Comparison of ENCODE assay signal across 8 mouse cellular contexts in genomic region chr11:52086204-52086864, GRCm38 (mm10). TPM values are rescaled to one million over a fixed set of nuclear protein-coding genes. Genes with fewer than 3 reads are reported as not detected.
DNase-seq lines count a peak whose midpoint lies in the region; ATAC-seq and TF ChIP-seq lines count a peak whose summit lies in the region.

No protein-coding gene starts in this region.

- H3K27me3 ChIP-seq in lung, embryonic 16.5 days (ENCODE audit: control insufficient read depth, insufficient read depth, low read depth, low read length) = no peaks in the 10 kb centered on the region
- H3K27me3 ChIP-seq in heart, embryonic 13.5 days (replicated peaks) = no peaks in the 10 kb centered on the region
- no peaks in the 10 kb centered on the region for H3K27me3 ChIP-seq in liver, embryonic 11.5 days (replicated peaks; ENCODE audit: control insufficient read depth, insufficient read depth, low read length)

- no peak for TF ChIP-seq POLR2A in lung, adult 2 months (IDR thresholded peaks at IDR 0.05; ENCODE audit: borderline replicate concordance, extremely low read depth, low read depth, low read length)

- DNase-seq in lung, adult 2 months = no peak
- peak; percentile 33 to 40 for DNase-seq in left cerebral cortex, adult 2 months (ENCODE audit: extremely low spot score in 1 of 2, low spot score in 2 of 2)
- peak; percentile 35 for DNase-seq in right cerebral cortex, postnatal 14 days
- no peak for DNase-seq in liver, embryonic 11.5 days (ENCODE audit: low spot score)
- no peak for DNase-seq in retina, postnatal 1 day
- DNase-seq in kidney, postnatal 14 days = no peak

- H3K27ac ChIP-seq in lung, embryonic 16.5 days (ENCODE audit: low read length) = peak overlapping the region; percentile 58
- peak overlapping the region; percentile 88 for H3K27ac ChIP-seq in heart, embryonic 13.5 days (replicated peaks)
- H3K27ac ChIP-seq in left cerebral cortex, adult 2 months = peak overlapping the region; percentile 87
- no peak overlapping the region for H3K27ac ChIP-seq in liver, embryonic 11.5 days (ENCODE audit: low read depth, low read length)

- no peak overlapping the region for H3K4me2 ChIP-seq in lung, embryonic 16.5 days (ENCODE audit: low read depth, low read length)
- H3K4me2 ChIP-seq in heart, embryonic 13.5 days = peak overlapping the region; percentile 49
- H3K4me2 ChIP-seq in liver, embryonic 11.5 days = no peak overlapping the region

- ATAC-seq in lung, embryonic 16.5 days (ENCODE audit: low read depth) = peak; percentile 62; the same call in 1 of the 2 replicates
- ATAC-seq in heart, embryonic 13.5 days (ENCODE audit: extremely low read depth, insufficient number of reproducible peaks, low FRiP score, low TSS enrichment) = no peak
- no peak for ATAC-seq in liver, embryonic 11.5 days (replicated peaks; ENCODE audit: low FRiP score)

- 19% methylated on average over 9 of the region's 9 CpGs for WGBS in lung, embryonic 16.5 days
- 33% methylated on average over 9 of the region's 9 CpGs for WGBS in lung, adult 2 months
- 31% methylated on average over 9 of the region's 9 CpGs for WGBS in heart, embryonic 13.5 days
- WGBS in liver, embryonic 11.5 days = 62% methylated on average over 9 of the region's 9 CpGs

- no peaks in the 10 kb centered on the region for H3K36me3 ChIP-seq in lung, embryonic 16.5 days (ENCODE audit: control insufficient read depth, insufficient read depth, low read length)
- no peaks in the 10 kb centered on the region for H3K36me3 ChIP-seq in heart, embryonic 13.5 days
- H3K36me3 ChIP-seq in liver, embryonic 11.5 days (ENCODE audit: control insufficient read depth, insufficient read depth, low read length) = no peaks in the 10 kb centered on the region

- H3K4me3 ChIP-seq in lung, embryonic 16.5 days (ENCODE audit: low read length) = no peak overlapping the region
- H3K4me3 ChIP-seq in lung, adult 2 months (replicated peaks; ENCODE audit: extremely low read depth, low read depth, low read length) = no peak overlapping the region
- no peak overlapping the region for H3K4me3 ChIP-seq in heart, embryonic 13.5 days
- no peak overlapping the region for H3K4me3 ChIP-seq in left cerebral cortex, adult 2 months
- H3K4me3 ChIP-seq in liver, embryonic 11.5 days (ENCODE audit: low read depth, low read length) = no peak overlapping the region

- 0 out of 2 replicates have a peak overlapping the region, but pooled peaks have one; percentile 12 for H3K9ac ChIP-seq in lung, embryonic 16.5 days (ENCODE audit: low read length)
- H3K9ac ChIP-seq in heart, embryonic 13.5 days = peak overlapping the region; percentile 73
- no peak overlapping the region for H3K9ac ChIP-seq in liver, embryonic 11.5 days (ENCODE audit: low read depth, low read length)

- TF ChIP-seq CTCF in lung, adult 2 months (IDR thresholded peaks at IDR 0.05; ENCODE audit: insufficient read depth, low read length) = no peak
- TF ChIP-seq CTCF in left cerebral cortex, adult 2 months (IDR thresholded peaks at IDR 0.05) = no peak

- H3K9me3 ChIP-seq in lung, embryonic 16.5 days (ENCODE audit: control insufficient read depth, low read length) = no peaks in the 10 kb centered on the region
- no peaks in the 10 kb centered on the region for H3K9me3 ChIP-seq in heart, embryonic 13.5 days
- H3K9me3 ChIP-seq in liver, embryonic 11.5 days (ENCODE audit: control insufficient read depth, low read length) = no peaks in the 10 kb centered on the region

- intact Hi-C loops in left cerebral cortex, adult 2 months (cut with DNase I) = no loop called here

- peaks cover 17% of the 10 kb centered on the region for H3K4me1 ChIP-seq in lung, embryonic 16.5 days (replicated peaks; ENCODE audit: control insufficient read depth, insufficient read depth, low read length)
- no peaks in the 10 kb centered on the region for H3K4me1 ChIP-seq in lung, adult 2 months (ENCODE audit: control insufficient read depth, insufficient read depth, low read length)
- H3K4me1 ChIP-seq in heart, embryonic 13.5 days = peaks cover 35% of the 10 kb centered on the region
- H3K4me1 ChIP-seq in liver, embryonic 11.5 days (replicated peaks; ENCODE audit: control insufficient read depth, insufficient read depth, low read length) = no peaks in the 10 kb centered on the region

RNA-seq across cellular contexts. Expression of gene Ppp2ca, which starts 12.1 kb away (rescaled TPM):
- 57.8 and 62.7 TPM in 2 replicates for polyA plus RNA-seq in lung, embryonic 16.5 days (2015; fragmentation: Nextera tagmentation; extraction: Ambion mirVana)
- 18.3 and 32.4 TPM in 2 replicates for polyA plus RNA-seq in lung, adult 2 months (2012; rRNA removed)
- polyA plus RNA-seq in heart, embryonic 13.5 days (2015; fragmentation: Nextera tagmentation; extraction: Ambion mirVana) = 64.2 and 68.9 TPM in 2 replicates
- 100 to 1,000 TPM; 109 to 121 TPM for total RNA-seq in left cerebral cortex, adult 2 months (2021)
- 69.4 and 76.3 TPM in 2 replicates for polyA plus RNA-seq in liver, embryonic 11.5 days (2014; fragmentation: Nextera tagmentation; extraction: Ambion mirVana)

RNA-seq across cellular contexts. Expression of gene Olfr1373, which starts 59.0 kb away (rescaled TPM):
- polyA plus RNA-seq in lung, embryonic 16.5 days (2015; fragmentation: Nextera tagmentation; extraction: Ambion mirVana) = not detected in 2 replicates
- not detected in 2 replicates for polyA plus RNA-seq in lung, adult 2 months (2012; rRNA removed)
- polyA plus RNA-seq in heart, embryonic 13.5 days (2015; fragmentation: Nextera tagmentation; extraction: Ambion mirVana) = not detected in 2 replicates
- not detected for total RNA-seq in left cerebral cortex, adult 2 months (2021)
- polyA plus RNA-seq in liver, embryonic 11.5 days (2014; fragmentation: Nextera tagmentation; extraction: Ambion mirVana) = not detected in 2 replicates

Comparison
In these comparisons a context has a peak if more than half of its experiments do, and no peak if none do; other contexts are left out.
1. DNase-seq: peak in left cerebral cortex, adult 2 months (2 of 2) and right cerebral cortex, postnatal 14 days (single experiment); none in lung, adult 2 months (single experiment), liver, embryonic 11.5 days (single experiment), retina, postnatal 1 day (single experiment) and kidney, postnatal 14 days (single experiment).